Mouse (Mus musculus) T-helper 1 cell (primary cell): ENCODE results near the gene Kansl1.

Source experiments
- in situ Hi-C: fragments of 300-600 bp; cut with MboI, MseI; formaldehyde crosslinking; loops from one replicate; pipeline ENCODE4 v1.15.1; 2025; ENCODE audit warnings: high pct_unique_total_duplicates

Gene Kansl1

DNA sequence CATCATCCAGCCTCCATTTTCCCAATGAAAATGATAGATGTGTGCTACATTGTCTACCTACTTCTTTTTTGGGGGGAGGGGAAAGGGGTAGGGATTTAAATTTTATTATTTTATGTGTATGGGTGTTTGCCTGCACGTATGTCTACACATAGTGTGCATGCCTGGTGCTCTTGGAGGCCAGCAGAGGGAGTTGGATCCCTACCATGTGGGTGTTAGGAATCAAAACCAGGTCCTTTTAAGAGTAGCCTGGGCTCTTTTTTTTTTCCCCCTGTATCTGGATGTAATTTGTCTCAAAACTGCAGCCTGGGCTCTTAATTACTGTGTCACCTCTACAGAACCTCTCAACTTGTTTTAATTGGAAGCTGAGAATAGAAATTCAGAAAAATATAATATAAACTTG lies 89.0 kb downstream of the Kansl1 start:
- in situ Hi-C loops = loop anchor here (25.0 kb wide), 1 partner anchor 1117 kb away; the partner anchor contains the start of gene Map3k14

DNA sequence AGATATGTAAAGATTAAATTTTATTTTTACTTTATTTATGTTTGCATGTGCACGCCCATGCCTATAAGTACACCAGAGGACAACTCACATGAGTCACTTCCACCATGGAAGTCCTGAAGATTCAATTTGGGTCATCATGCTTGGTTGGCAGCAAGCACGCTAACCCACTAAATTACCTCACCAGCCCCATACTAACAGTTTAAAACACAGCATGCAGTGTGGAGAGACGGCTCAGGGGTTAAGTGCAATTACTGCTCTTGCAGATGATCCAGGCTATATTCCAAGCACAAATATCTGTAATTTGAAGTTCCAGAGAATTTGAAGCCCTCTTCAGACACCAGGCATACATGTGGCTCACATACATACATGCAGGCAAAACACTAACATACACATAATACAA lies 92.4 kb downstream of the Kansl1 start:
- in situ Hi-C loops = loop anchor here (25.0 kb wide), 1 partner anchor 1114 kb away; the partner anchor contains the start of gene Map3k14

DNA sequence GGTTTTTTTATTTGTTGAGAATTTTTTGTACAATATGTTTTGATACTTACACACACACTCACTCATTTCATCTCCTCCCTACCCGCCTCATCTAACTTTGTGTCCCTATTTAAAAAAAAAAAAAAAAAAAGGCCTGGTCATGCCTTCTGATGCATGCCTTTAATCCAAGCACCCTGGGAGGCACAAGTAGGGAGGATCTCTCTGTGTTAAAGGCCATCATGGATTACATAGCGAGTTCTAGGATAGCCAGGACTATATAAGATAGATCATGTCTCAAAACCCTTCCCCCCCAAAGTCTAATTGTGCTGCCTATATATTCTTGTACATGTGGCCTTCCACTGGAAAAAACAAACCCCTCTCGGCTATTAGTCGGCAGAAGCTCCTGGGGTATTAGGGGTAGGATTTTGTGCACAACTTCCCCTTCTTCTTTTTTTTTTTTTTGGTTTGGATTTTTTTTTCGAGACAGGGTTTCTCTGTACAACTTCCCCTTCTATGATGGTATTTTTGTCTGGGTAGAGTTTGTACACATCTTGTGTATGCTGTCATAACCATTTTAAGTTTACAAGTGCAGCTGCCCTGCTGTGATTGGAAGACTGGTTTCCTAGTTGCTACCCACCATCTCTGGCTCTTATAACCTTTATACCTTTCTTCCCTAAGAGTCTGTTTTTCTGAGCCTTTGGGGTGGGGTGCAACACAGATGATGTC lies 101.0 kb downstream of the Kansl1 start:
- in situ Hi-C loops = loop anchor here (10.0 kb wide), 1 partner anchor 67 kb away; no protein-coding TSS in a partner anchor

DNA sequence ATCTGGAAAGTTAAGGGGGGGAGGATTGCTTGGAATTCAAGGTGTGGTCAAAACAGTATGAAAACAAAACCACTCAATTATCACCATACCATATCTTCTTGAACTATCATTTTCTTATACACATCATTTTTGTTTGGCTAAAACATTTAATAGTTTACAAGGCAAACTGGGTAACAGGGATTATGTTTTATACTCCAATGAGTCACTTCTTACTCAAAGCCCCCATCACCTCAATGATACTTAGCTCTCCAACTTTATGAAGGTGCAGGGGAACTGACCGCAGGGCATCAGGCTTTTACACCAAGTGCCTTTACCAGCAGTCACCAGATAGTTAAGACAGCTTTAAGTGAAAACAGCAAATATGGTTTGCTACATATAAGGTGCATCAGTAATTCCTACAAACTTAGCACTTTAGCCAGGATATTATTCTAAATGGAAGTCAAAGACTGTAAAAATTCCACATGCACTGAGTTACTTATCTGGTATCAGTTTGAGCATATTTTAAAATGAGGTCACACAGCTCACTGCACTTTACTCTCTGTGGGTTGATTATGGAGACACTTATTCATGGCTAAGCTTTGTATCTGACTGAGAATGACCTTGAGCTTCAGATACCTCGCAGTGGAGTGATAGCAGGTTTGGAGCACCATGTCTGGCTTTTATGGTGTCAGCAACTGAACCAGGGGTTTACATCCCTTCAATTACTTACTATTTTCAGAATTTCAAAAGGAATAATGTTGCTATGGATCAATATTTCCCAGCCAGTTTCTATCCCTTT lies 104.6 kb downstream of the Kansl1 start:
- in situ Hi-C loops = loop anchor here (10.0 kb wide), 1 partner anchor 71 kb away; no protein-coding TSS in a partner anchor

DNA sequence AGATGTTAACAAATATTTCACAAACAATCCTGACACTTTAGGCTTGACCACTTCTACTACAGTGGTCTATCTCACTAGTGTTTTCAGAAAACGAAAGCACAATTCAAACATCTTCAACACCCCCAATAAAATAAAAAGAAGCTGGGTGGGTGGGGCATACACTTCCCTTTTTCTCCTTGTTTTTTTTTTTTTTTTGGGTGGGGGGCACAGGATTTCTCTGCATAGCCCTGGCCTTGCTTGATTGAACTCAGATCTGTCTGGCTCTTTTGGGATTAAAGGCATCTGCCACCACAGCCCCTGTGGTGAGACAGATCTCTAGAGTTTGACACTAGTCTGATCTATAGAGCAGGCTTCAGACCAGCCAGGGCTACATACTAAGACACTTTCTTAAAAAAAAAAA lies 106.0 kb downstream of the Kansl1 start:
- in situ Hi-C loops = loop anchor here (10.0 kb wide), 1 partner anchor 72 kb away; no protein-coding TSS in a partner anchor

DNA sequence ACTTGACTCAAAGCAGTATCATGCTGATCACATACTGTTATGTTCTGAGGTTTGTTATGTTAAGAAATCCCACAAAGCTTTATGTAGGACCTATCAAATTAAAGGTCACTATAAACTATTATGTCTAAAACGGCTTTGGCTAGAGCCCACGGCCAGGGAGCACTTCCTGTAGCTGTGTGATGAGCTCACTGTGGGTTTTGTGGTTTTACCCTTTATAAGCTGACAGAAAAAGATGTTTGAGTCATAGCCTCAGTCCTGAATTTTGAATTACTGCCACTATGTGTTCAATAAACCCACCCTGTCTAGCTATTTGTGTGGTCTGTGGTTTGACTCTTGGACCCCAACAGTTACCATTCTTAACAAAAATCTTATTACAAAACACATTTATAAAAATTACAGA lies 106.9 kb downstream of the Kansl1 start:
- in situ Hi-C loops = loop anchor here (10.0 kb wide), 1 partner anchor 73 kb away; no protein-coding TSS in a partner anchor

DNA sequence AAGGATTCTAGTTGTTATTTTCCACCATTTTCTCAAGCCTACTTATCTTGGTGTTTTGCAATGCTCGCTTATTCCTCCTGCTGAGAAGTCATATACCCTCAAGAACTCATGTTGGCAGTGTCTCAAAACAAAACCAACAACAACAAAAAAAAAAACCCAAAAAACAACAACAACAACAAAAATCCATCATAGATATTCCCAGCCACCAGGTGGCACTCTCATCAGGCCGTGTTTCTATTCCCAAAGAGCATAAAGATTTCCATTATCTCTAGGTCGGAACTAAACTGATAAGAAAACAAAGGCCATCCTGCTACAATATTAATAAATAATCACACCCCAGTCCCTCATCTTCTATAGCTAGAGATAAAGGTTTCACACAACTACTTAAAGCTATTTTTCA lies 121.7 kb downstream of the Kansl1 start:
- in situ Hi-C loops = no loop called here

DNA sequence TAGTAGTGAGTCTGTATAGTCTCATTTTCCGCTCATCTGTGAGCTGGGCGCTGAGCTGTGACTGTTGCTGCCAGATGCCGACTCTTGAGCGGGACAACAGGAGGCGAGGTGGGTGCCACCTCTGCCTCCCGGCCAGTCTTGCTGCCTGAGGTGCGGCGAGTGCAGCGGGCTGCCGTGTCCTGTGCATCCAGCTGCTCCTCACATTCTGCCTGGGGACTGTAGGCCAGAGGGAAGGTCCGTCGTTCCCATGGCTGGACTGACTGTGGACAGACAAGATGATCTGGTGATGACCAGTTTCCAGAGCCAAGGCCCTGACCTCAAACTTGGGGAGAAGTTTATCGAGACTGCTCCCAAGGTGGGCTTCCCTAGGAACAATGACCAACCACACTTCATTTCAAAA lies 133.7 kb downstream of the Kansl1 start:
- in situ Hi-C loops = no loop called here

DNA sequence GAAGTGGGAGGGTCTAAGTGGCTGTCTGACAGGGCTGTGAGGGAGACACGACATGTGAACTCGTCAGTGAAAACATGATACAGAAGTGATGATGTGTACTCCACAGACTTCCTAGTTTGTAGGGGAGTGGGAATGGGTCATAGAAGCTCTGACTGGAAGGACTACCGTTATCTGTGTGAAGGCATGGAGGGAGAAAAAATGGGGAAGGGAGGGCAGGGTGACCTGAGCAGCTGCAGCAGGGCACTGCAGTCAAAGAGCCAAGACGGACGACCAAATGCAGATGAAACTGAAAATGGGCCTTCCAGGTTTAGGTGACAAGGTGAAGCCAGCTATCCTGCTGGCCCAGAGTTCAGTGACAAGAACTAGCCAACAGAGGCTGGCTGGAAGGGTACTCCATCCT lies 134.5 kb downstream of the Kansl1 start:
- in situ Hi-C loops = no loop called here

DNA sequence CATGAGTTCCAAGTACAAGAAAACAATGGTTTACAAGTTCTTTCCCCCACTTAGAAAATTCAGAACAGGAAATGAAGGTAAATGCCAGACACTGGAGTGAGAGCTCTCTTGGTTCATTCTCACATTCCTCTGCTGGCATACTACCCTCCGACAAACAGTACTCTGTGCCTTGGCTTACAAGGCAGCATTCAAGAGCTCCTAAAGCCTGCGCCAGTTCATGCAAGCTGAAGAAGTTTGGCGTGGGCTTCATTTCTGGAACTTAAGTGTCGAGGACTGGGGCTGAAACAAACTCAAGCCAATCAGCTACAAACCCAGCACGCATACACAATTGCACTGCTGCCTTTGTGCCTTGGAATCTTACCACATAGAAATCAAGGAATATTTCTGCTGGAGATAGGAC lies 136.6 kb downstream of the Kansl1 start:
- in situ Hi-C loops = no loop called here

DNA sequence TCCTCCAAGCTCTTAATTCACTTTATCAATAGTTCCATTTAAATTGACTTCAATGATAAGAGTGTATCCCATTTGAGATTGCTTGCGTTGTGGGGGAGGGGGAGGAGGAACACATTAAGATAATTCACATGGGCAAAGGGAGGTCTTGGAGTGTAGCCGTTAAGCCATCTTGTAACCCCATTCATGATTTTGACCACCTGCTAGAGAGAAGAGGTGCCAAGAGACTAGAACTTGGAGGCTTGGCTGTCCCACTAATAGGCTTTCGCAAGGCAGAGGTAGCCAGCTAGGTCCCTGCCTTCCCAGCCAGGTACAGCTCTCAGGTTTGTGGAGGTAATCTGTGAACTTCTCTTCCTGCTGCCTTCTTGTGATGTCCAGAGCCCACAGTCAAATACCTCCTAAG lies 137.5 kb downstream of the Kansl1 start:
- in situ Hi-C loops = no loop called here

DNA sequence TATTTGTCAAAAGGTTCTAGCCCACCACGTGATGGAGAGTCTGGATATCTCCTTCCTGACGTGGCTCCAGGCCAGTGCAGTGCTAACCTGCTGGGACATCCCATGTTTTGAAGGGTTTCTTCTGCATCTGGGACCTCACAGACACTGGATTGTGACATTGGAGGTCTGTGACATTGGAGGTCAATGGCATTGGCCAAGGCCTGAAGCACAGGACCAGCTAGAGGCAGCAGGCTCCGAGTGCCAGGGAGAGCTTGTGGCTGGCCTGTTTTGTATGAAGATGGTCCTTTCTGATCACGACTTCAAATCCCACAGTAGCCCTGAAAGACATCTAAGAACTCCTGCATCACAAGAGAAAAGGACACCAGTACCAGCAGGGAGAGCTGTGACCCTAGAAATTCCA lies 138.5 kb downstream of the Kansl1 start:
- in situ Hi-C loops = no loop called here

DNA sequence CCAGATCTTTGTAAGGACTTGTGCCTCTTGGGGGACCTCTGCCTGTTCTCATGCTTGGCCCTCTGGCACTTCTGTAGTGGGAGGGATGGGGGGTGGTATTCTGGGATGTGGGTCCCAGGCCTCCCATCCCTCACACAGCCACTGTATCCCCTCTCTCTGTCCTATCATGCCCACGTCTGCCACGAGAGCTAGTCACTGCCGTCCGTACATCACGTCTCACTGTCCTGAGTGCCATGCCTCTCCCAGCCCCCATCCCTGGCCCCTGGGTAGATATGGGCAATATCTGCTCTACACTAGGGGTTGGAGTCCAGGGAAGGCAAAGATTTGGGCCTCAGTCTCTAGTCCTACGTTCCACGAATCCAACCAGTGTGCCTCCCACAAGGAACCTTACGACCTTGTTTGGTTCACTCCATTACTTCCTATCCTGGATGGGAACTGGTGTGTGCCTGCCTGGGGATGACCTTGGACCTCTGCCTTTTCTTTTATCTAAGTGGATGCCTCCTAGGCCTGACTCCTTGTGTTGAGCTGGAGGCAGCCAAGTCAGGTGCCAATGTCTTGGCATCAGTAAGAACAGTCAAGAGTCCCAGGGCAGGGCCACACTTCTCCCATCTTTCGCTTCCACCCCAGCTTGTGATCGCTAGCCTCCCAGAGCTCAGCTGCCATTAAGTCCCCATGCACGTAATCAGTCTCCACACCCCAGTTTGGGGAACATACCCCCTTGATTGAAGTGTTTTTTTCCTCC lies 139.3 kb downstream of the Kansl1 start:
- in situ Hi-C loops = no loop called here

DNA sequence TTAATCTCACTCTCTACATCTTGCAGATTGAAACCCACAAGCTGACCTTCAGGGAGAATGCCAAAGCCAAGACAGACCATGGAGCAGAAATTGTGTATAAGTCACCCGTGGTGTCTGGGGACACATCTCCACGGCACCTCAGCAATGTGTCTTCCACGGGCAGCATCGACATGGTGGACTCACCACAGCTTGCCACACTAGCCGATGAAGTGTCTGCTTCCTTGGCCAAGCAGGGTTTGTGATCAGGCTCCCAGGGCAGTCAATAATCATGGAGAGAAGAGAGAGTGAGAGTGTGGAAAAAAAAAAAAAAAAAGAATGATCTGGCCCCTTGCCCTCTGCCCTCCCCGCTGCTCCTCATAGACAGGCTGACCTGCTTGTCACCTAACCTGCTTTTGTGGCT lies 140.7 kb downstream of the Kansl1 start:
- in situ Hi-C loops = no loop called here

DNA sequence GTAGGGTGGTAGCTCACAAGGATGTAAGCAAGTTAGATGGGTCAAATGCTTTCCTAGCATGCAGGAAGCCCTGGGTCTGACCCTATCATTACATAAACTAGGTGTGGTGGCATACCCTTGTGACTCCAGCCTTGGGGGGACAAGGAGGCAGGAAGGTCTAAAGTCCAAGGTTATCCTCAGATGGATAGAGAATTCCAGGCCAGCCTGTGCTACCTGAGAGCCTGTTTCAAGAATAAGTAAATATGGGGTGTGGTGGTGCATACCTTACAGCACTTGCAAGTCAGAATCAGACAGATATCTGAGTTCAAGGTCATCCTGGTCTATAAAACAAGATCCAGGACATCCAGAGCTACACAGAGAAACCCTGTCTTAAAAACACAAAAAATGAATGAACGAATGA lies 141.2 kb downstream of the Kansl1 start:
- in situ Hi-C loops = no loop called here

DNA sequence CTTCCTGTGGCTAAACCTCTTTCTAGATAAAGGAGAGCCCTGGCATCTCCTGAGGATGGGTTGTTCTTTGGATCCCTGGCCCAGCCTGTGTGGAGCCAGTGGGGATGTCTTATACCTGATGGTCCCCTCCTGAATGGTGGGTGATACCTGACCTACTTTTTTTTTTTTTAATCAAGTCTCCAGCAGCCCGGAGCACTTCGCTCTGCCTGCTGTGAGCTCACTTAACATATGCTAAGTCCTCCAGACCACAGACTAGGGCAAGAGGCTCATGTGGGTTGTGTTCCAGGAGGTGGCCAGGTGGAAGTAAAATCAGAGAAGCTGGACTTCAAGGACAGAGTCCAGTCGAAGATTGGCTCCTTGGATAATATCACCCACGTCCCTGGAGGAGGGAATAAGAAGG lies 146.5 kb downstream of the Kansl1 start:
- in situ Hi-C loops = no loop called here

DNA sequence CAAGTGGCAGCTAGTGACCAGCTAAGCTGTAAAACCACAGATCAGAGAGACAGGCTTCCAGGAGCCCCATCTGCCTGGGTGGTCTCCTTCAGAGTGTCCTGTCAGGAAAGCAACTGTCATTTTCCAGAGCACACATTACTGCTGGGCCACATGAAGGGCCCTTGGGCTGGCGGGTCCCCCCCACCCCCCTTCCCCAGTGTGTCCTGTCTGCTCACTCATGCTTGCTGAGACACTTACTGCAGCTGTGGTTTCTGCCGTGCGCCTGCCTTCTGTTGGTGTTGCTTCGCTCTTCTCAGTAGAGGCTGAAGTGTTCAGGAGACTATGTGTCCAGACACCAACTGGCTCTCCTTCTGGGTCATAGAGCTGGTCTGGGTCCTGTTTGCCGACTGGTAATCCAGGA lies 148.2 kb downstream of the Kansl1 start:
- in situ Hi-C loops = no loop called here

DNA sequence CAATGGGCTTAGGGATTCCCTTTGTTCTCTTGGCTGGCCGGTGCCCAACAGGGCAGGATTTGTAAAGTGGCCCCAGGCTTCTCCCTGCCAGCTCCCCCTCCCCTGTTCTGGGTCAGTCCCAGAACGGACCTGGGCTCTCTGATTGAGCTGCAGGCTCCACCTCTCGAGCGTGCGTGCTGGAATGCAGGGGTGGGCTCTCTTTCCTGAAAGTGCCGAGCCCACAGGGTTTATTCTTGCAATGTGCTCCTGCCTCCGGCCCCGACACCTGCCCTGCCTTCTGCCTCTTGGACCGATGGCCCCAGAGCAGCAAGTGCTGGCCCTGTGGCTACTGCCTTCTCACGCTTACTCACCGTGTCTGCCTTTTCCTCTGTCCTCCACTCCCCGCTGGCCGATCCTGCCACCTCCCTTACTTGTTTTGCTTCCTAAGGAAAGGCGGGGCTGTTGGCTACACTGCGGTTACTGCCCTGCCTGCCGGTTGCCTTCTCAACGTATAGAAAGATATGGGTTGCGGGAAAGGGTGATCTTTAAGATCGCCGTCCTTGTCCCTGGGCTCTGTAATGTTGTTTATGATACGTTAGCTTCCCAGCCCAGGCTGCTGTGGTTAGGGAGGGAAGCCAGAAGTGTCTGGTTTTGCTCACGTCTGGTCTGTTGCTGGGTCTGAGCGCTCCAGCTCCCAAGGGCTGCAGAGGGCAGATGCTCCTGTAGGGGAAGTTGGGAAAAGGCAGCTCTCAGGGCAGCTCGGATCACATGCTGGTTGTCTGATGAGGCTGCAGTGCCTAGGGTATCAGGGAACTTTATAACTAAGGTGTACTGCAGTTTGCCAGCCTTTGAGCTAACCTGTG lies 149.5 kb downstream of the Kansl1 start:
- in situ Hi-C loops = loop anchor here (5.0 kb wide), 1 partner anchor 143 kb away; no protein-coding TSS in a partner anchor

DNA sequence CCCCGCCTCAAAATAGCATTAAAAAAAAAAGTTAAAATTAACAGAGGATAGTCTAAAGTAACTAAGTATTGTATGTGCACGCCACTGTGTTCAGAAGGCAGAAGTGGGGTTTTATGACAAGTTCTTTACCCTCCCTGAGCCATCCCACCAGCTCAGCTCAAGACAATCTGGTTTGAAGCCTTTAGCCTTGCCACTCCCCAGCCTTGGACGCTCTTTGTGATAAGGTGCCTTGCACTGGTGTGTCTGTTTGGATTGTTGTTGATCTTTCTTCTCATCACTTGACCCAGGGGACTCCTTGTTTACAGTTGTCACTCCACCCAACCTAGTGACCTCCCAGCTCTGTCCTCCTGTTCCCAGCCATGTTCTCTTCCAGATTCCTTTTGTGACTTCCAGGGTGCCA lies 151.0 kb downstream of the Kansl1 start:
- in situ Hi-C loops = loop anchor here (5.0 kb wide), 1 partner anchor 145 kb away; no protein-coding TSS in a partner anchor

DNA sequence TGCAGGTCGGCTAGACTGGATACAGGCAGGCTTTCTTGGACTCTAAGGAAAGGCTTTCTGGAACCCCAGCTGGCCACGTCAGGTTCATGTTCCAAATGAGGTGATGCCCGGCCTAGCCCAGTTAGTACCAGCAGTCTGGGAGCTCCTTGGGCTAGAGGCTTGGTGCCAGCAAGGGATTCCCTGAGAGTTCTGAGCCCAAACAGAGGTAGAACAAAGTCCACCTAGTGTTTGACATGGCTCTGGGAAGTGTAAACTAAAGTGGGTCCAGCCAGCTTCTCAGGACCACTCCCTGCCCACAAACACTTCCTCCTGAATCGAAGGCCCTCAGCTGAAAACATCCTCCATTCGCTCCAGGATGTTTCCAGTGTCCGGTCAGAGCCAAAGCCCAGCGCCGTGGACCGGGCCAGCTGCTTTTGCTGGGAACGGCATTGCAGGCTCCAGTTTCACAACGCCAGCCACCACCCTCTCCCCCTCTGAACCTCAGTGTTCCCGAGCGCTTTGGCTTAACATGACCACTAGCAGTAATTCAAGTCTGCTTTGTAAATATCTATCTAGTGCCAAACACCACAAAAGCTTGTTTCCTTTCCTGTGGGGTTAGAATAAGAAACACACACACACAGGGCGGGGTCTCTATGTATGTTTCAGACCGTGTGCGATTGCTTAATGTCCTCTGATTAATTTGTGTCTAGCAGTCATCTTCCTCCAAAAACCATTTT lies 151.8 kb downstream of the Kansl1 start:
- in situ Hi-C loops = loop anchor here (5.0 kb wide), 1 partner anchor 145 kb away; no protein-coding TSS in a partner anchor
